ENCODE assay signal across 38 mouse cellular contexts in genomic region chr6:24732945-24733344, GRCm38 (mm10). TPM values are rescaled to one million over a fixed set of nuclear protein-coding genes. Genes with fewer than 3 reads are reported as not detected.
"Had no signal": no experiment of that assay in that cellular context is flagged by ENCODE, and none has a peak within 500 bp of the region (broad histone marks: within the 10 kb centered on the region; RNA-seq: fewer than 3 reads in every experiment).

Gene Hyal6 (plus strand): TSS chr6:24733245.

- H3K27me3 ChIP-seq: limb, embryonic 12.5 days; limb, embryonic 13.5 days; limb, embryonic 15.5 days; liver, embryonic 12.5 days; liver, embryonic 13.5 days; liver, embryonic 15.5 days; lung, embryonic 15.5 days; megakaryocyte, embryonic 14.5 days; midbrain, embryonic 12.5 days; midbrain, embryonic 13.5 days; midbrain, embryonic 15.5 days had no signal

- H3K4me1 ChIP-seq: limb, embryonic 10.5 days; limb, embryonic 12.5 days; limb, embryonic 13.5 days; limb, embryonic 15.5 days; liver, embryonic 12.5 days; liver, embryonic 13.5 days; liver, embryonic 15.5 days; lung, embryonic 15.5 days; midbrain, embryonic 10.5 days; midbrain, embryonic 12.5 days; midbrain, embryonic 13.5 days; midbrain, embryonic 15.5 days had no signal

- DNase-seq: left cerebral cortex, postnatal 4 days; liver; liver, embryonic 13.5 days; liver, postnatal 0 days; lung, adult 18-20 months; lung, adult 2 months; lung, embryonic 14.5 days; lung, postnatal 10 days; lung, postnatal 14 days; lung, postnatal 36 days; lung, postnatal 4 days; midbrain, embryonic 14.5 days had no signal

- H3K36me3 ChIP-seq: limb, embryonic 10.5 days; limb, embryonic 12.5 days; limb, embryonic 13.5 days; limb, embryonic 15.5 days; liver, embryonic 12.5 days; liver, embryonic 13.5 days; liver, embryonic 15.5 days; lung, embryonic 15.5 days; midbrain, embryonic 10.5 days; midbrain, embryonic 12.5 days; midbrain, embryonic 13.5 days; midbrain, embryonic 15.5 days had no signal

- H3K4me3 ChIP-seq: left cerebral cortex, adult 2 months; limb, embryonic 10.5 days; limb, embryonic 12.5 days; limb, embryonic 13.5 days; limb, embryonic 15.5 days; liver, embryonic 12.5 days; liver, embryonic 13.5 days; liver, embryonic 15.5 days; lung, embryonic 15.5 days; megakaryocyte, embryonic 14.5 days; midbrain, embryonic 10.5 days; midbrain, embryonic 12.5 days; midbrain, embryonic 13.5 days; midbrain, embryonic 15.5 days; myocyte had no signal

- H3K27ac ChIP-seq: left cerebral cortex, adult 2 months; limb, embryonic 10.5 days; limb, embryonic 12.5 days; limb, embryonic 13.5 days; limb, embryonic 15.5 days; liver, embryonic 12.5 days; liver, embryonic 13.5 days; liver, embryonic 14.5 days; liver, embryonic 15.5 days; lung, embryonic 15.5 days; macrophage; midbrain, embryonic 10.5 days; midbrain, embryonic 12.5 days; midbrain, embryonic 13.5 days; midbrain, embryonic 15.5 days had no signal

RNA-seq across cellular contexts. Expression of gene Hyal6, which starts in this region (rescaled TPM):
- polyA plus RNA-seq: limb, embryonic 10.5 days; limb, embryonic 11.5 days; limb, embryonic 12.5 days; limb, embryonic 13.5 days; limb, embryonic 14.5 days; limb, embryonic 15.5 days; liver, adult 2 months; liver, embryonic 11.5 days; liver, embryonic 12.5 days; liver, embryonic 15.5 days; liver, embryonic 16.5 days; lung, adult 2 months; lung, embryonic 14.5 days; lung, embryonic 15.5 days; lung, embryonic 16.5 days; lung, postnatal 0 days; macrophage; midbrain, embryonic 10.5 days; midbrain, embryonic 11.5 days; midbrain, embryonic 12.5 days; midbrain, embryonic 13.5 days; midbrain, embryonic 14.5 days; midbrain, embryonic 15.5 days; midbrain, embryonic 16.5 days; midbrain, postnatal 0 days had no signal
